Mouse (Mus musculus) stomach, postnatal 0 days (tissue): ENCODE measurements around the gene Ctss. TPM values are rescaled to one million over a fixed set of nuclear protein-coding genes. Genes with fewer than 3 reads are reported as not detected.

Experiments
- ATAC-seq: fragments of 200-750 bp; cut with Nextera tagmentation; 2 replicates; pipeline ENCODE4 v1.8.0; 2017; ENCODE audit not compliant: low FRiP score, low TSS enrichment
- DNase-seq: peaks from one replicate; pipeline ENCODE4 v3.0.0-alpha.2; 2016; ENCODE audit warnings: low spot score
- H3K27ac ChIP-seq: fragments of 300-500 bp; sonication (generic); replicated peaks from 2 replicates; pipeline ENCODE4 v1.5.1; 2014; ENCODE audit warnings: mild to moderate bottlenecking, control low read depth
- H3K27me3 ChIP-seq: fragments of 300-500 bp; sonication (generic); 2 replicates; pipeline ENCODE4 v1.6.1; 2014; ENCODE audit warnings: low read length; ENCODE audit not compliant: control insufficient read depth, insufficient read depth
- H3K36me3 ChIP-seq: fragments of 300-500 bp; sonication (generic); 2 replicates; pipeline ENCODE4 v1.6.1; 2014; ENCODE audit warnings: low read length, mixed read lengths; ENCODE audit not compliant: control insufficient read depth, insufficient read depth
- H3K4me1 ChIP-seq: fragments of 300-500 bp; sonication (generic); replicated peaks from 2 replicates; pipeline ENCODE4 v1.6.1; 2014; ENCODE audit warnings: antibody characterized with exemption; ENCODE audit not compliant: control insufficient read depth, insufficient read depth
- H3K4me2 ChIP-seq: fragments of 300-500 bp; sonication (generic); replicated peaks from 2 replicates; pipeline ENCODE4 v1.6.1; 2014; ENCODE audit warnings: low read depth, mild to moderate bottlenecking, control low read depth, moderate library complexity
- H3K4me3 ChIP-seq: fragments of 300-500 bp; sonication (generic); 2 replicates; pipeline ENCODE4 v1.5.1; 2014; ENCODE audit warnings: low read depth, low read length, control low read depth
- H3K9ac ChIP-seq: fragments of 300-500 bp; sonication (generic); 2 replicates; pipeline ENCODE4 v1.6.1; 2014; ENCODE audit warnings: mild to moderate bottlenecking, low read length, control low read depth, mixed read lengths
- H3K9me3 ChIP-seq: fragments of 300-500 bp; sonication (generic); 2 replicates; pipeline ENCODE4 v1.6.1; 2016; ENCODE audit warnings: low read length; ENCODE audit not compliant: control insufficient read depth
- CTCF ChIP-seq: IDR thresholded peaks from 2 replicates; pipeline ENCODE4 v1.5.1; 2016; ENCODE audit warnings: antibody characterized with exemption, low read depth, mild to moderate bottlenecking, moderate library complexity
- EP300 ChIP-seq: optimal IDR thresholded peaks from 2 replicates; pipeline ENCODE3; 2016; ENCODE audit warnings: antibody characterized with exemption
- WGBS: fragments of 180-500 bp; shearing (Covaris S2); extraction: QIAGEN DNeasy Blood & Tissue Kit; methylation state at CpG from one replicate; pipeline ENCODE4 v1.1.7; 2014; 5-methylcytosine and 5-hydroxymethylcytosine counted together
- polyA plus RNA-seq: library from polyadenylated mRNA; unstranded; fragments of >200 nt; fragmentation: Nextera tagmentation; extraction: Ambion mirVana; gene quantifications from 2 replicates; pipeline ENCODE4 v1.2.1, GENCODE M21; 2015

Gene Ctss
- polyA plus RNA-seq, 1 experiment from 2014 or later: 35.6 TPM

DNA sequence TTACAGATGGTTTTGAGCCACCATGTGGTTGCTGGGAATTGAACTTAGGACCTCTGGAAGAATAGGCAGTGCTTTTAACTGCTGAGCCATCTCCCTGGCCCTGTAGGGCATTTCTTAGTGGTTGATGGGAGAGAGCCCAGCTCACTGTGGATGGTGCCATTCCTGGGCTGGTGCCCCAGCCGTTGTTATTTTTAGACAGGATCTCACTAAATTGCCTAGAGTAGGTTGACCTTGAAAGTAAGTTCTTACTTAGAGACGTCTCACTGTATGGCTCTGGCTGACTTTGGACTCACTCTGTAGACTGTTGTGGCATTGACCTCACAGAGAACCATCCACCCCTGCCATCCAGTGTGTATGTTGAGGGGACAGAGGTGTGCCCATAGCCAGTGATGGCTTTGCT, 28.4 kb upstream of the Ctss start:
- TF ChIP-seq CTCF (no peak), EP300 (no peak)
- Histone ChIP-seq H3K27ac (no peak overlapping the region), H3K9ac (no peak overlapping the region), H3K27me3 (no peaks in the 10 kb centered on the region), H3K4me1 (no peaks in the 10 kb centered on the region), H3K4me2 (no peak overlapping the region), H3K9me3 (no peaks in the 10 kb centered on the region), H3K36me3 (peaks cover 15% of the 10 kb centered on the region), H3K4me3 (no peak overlapping the region)
- DNase-seq (no peak), ATAC-seq (no peak)
- WGBS: 76% methylated on average over 2 of the region's 2 CpGs

- ATAC-seq (no peak; the same call in 1 of the 2 replicates), DNase-seq (no peak)
- no peak within 1 kb of the TSS for H3K9ac ChIP-seq
- H3K27me3 ChIP-seq: no peaks in the 10 kb centered on the region
- no peaks in the 10 kb centered on the region for H3K9me3 ChIP-seq
- H3K4me3 ChIP-seq: peak within 1 kb of the TSS; percentile 21
- H3K36me3 ChIP-seq: peaks cover 10% of the 10 kb centered on the region
- WGBS: 45% methylated on average over 7 of the region's 7 CpGs
- peak within 1 kb of the TSS; percentile 41; the same call in 1 of the 2 replicates for H3K27ac ChIP-seq
- peak within 1 kb of the TSS; percentile 49 for H3K4me2 ChIP-seq
- TF ChIP-seq EP300 (no peak), CTCF (no peak)
- H3K4me1 ChIP-seq: no peaks in the 10 kb centered on the region
Measured at GRCm38 (mm10) chr3:95499024-95499423, 27.6 kb upstream of the Ctss start, which contains the start of gene Ctsk. Gene Ctsk, plus strand, starts transcription at chr3:95499256.

DNA sequence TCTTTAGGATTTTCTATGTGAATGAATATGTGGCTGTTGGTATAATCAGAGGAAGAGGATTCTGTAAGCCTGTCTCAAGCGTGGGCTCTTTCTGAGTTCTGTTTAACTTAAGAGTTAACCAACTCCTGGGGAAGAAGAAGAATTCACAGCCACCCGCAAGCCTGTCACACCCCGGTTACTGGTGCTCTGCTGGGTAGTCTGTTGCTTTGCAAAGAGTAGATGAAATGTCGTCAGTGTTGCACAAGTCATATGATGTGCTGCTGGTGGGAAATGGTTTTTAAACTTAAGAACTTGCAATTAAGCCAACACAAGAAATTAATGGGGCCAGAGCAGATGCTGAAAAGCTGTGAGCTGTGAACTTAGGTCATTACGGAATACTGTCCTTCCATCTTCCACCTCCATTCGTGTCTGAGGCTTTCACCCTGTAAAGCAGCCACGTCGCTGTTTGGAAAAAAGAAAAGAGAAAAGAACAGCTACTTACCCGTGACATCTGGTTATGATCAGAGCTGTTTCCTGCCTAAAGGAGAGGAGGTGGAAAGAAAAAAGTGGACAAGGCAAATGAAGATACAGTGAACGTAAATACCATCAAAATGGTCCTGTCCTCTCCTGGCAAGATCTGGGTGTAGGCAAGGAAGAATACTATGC, 27.0 kb upstream of the Ctss start:
- H3K4me1 ChIP-seq: no peaks in the 10 kb centered on the region
- no peak for ATAC-seq
- no peaks in the 10 kb centered on the region for H3K9me3 ChIP-seq
- peak overlapping the region; percentile 41; the same call in 1 of the 2 replicates for H3K27ac ChIP-seq
- no peaks in the 10 kb centered on the region for H3K27me3 ChIP-seq
- no peak for DNase-seq
- WGBS: 41% methylated on average over 10 of the region's 10 CpGs
- peak overlapping the region; percentile 49 for H3K4me2 ChIP-seq
- TF ChIP-seq EP300 (no peak), CTCF (no peak)
- peaks cover 8% of the 10 kb centered on the region for H3K36me3 ChIP-seq
- H3K9ac ChIP-seq: no peak overlapping the region
- peak overlapping the region; percentile 21 for H3K4me3 ChIP-seq

DNA sequence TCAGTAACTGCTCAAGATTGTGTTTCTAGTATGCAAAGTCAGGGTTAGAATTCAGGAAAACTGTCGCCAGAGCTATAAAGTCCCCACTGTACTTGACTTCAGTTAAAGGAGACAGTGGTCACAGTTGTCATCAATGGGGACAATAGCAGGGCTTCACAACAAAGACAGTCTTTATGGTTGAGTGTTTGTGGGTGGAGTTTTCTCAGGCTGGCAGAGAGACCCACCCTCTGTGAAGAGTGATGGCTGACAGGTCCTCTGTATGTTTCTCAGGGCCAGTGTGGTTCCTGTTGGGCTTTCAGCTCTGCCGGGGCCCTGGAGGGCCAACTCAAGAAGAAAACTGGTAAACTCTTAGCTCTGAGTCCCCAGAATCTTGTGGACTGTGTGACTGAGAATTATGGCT, 24.3 kb upstream of the Ctss start:
- Histone ChIP-seq H3K9ac (no peak overlapping the region), H3K4me3 (no peak overlapping the region), H3K4me2 (no peak overlapping the region), H3K9me3 (no peaks in the 10 kb centered on the region), H3K36me3 (no peaks in the 10 kb centered on the region), H3K4me1 (no peaks in the 10 kb centered on the region), H3K27me3 (no peaks in the 10 kb centered on the region), H3K27ac (no peak overlapping the region)
- ATAC-seq (no peak), DNase-seq (no peak)
- no peak for TF ChIP-seq EP300
- no peak for TF ChIP-seq CTCF
- WGBS: 77% methylated on average over 2 of the region's 2 CpGs

- no peak for ATAC-seq
- no peak overlapping the region for H3K9ac ChIP-seq
- DNase-seq: no peak
- no peak overlapping the region for H3K27ac ChIP-seq
- no peak overlapping the region for H3K4me2 ChIP-seq
- H3K4me1 ChIP-seq: no peaks in the 10 kb centered on the region
- TF ChIP-seq CTCF: no peak
- no peak for TF ChIP-seq EP300
- no peaks in the 10 kb centered on the region for H3K9me3 ChIP-seq
- 78% methylated on average over 6 of the region's 6 CpGs for WGBS
- H3K27me3 ChIP-seq: no peaks in the 10 kb centered on the region
- H3K36me3 ChIP-seq: no peaks in the 10 kb centered on the region
- no peak overlapping the region for H3K4me3 ChIP-seq
Measured at GRCm38 (mm10) chr3:95509348-95509747, 17.2 kb upstream of the Ctss start.

DNA sequence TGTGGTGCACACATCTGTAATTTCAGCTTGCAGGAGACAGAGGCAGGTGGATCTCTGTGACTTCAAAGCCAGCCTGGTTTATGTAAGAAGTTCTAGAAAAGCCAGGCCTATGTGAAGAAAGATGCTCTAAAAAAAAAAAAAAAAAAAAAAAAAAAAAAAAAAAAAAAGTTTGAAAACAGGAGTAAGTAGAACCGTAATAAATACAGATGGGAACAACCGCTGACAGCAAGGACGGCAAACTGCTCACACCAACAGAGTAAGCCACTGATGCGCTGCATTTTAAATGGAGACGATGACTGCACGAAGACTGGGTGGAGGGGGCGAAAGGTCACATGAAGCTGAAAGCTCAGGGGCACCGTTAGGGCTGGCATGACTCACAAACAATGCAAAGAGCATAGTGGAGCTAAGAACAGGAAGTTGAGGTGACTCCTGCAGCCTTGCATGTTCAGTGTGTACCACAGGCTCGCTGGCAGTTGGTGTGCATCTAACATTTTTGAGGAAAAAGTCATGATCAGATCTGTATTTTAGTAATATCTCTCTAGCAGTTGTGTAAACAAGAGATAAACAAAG, 14.9 kb upstream of the Ctss start:
- 0 out of 2 replicates have a peak, but pooled peaks have one; percentile 50 for ATAC-seq
- H3K9me3 ChIP-seq: no peaks in the 10 kb centered on the region
- no peaks in the 10 kb centered on the region for H3K4me1 ChIP-seq
- H3K36me3 ChIP-seq: no peaks in the 10 kb centered on the region
- TF ChIP-seq CTCF (no peak), EP300 (no peak)
- H3K9ac ChIP-seq: no peak overlapping the region
- H3K4me3 ChIP-seq: no peak overlapping the region
- no peak overlapping the region for H3K27ac ChIP-seq
- no peak overlapping the region for H3K4me2 ChIP-seq
- DNase-seq: no peak
- no peaks in the 10 kb centered on the region for H3K27me3 ChIP-seq
- WGBS: 71% methylated on average over 9 of the region's 9 CpGs
